Mouse (Mus musculus) testis, adult 2 months (tissue): ENCODE results near the gene Cuedc2.

ENCODE experiments used
- CTCF ChIP-seq: fragments of 200-500 bp; IDR thresholded peaks from 2 replicates; pipeline ENCODE4 v1.5.1; 2012; ENCODE audit warnings: low read depth, mild to moderate bottlenecking, inconsistent platforms, low read length, moderate library complexity; ENCODE audit not compliant: control insufficient read depth, insufficient read depth, insufficient replicate concordance
- POLR2A ChIP-seq: fragments of 200-500 bp; IDR thresholded peaks from 2 replicates; pipeline ENCODE4 v1.6.1; 2012; ENCODE audit warnings: low read depth, mild to moderate bottlenecking, inconsistent platforms, low read length, moderate library complexity; ENCODE audit not compliant: control insufficient read depth

- TF ChIP-seq CTCF: no peak
- TF ChIP-seq POLR2A: no peak
These were observed 36.0 kb downstream of the Cuedc2 start for GRCm38 (mm10) chr19:46302551-46302950.
